Mouse (Mus musculus) heart, embryonic 11.5 days (tissue): ENCODE measurements at regions not wholly inside any gene's neighbourhood (a gene's known extent, or its start where the extent isn't known, plus 50 kb on each side); places are given as distances from the start of the nearest gene placed in this dataset.

Experiments
- ATAC-seq: fragments of 200-750 bp; cut with Nextera tagmentation; replicated peaks from 2 replicates; pipeline ENCODE4 v1.8.0; 2017; ENCODE audit warnings: moderate library complexity; ENCODE audit not compliant: insufficient number of reproducible peaks, low FRiP score, low TSS enrichment
- H3K27ac ChIP-seq: fragments of 300-500 bp; sonication (generic); 2 replicates; pipeline ENCODE4 v1.5.1; 2014; ENCODE audit warnings: mild to moderate bottlenecking, low read depth, low read length
- H3K27me3 ChIP-seq: fragments of 300-500 bp; sonication (generic); 2 replicates; pipeline ENCODE4 v1.6.1; 2014; ENCODE audit warnings: mild to moderate bottlenecking, low read length, mixed read lengths; ENCODE audit not compliant: control insufficient read depth, insufficient read depth
- H3K36me3 ChIP-seq: fragments of 300-500 bp; sonication (generic); 2 replicates; pipeline ENCODE4 v1.6.1; 2014; ENCODE audit warnings: mild to moderate bottlenecking, low read length, moderate library complexity, mixed read lengths; ENCODE audit not compliant: control insufficient read depth, insufficient read depth
- H3K4me1 ChIP-seq: fragments of 300-500 bp; sonication (generic); 2 replicates; pipeline ENCODE4 v1.6.1; 2014; ENCODE audit warnings: low read length; ENCODE audit not compliant: control insufficient read depth, insufficient read depth
- H3K4me2 ChIP-seq: fragments of 300-500 bp; sonication (generic); 2 replicates; pipeline ENCODE4 v1.6.1; 2014; ENCODE audit warnings: mild to moderate bottlenecking, moderate library complexity
- H3K4me3 ChIP-seq: fragments of 300-500 bp; sonication (generic); 2 replicates; pipeline ENCODE4 v1.5.1; 2014; ENCODE audit warnings: low read depth, low read length
- H3K9ac ChIP-seq: fragments of 300-500 bp; sonication (generic); 2 replicates; pipeline ENCODE4 v1.6.1; 2014; ENCODE audit warnings: mild to moderate bottlenecking, low read depth, low read length, moderate library complexity
- H3K9me3 ChIP-seq: fragments of 300-500 bp; sonication (generic); replicated peaks from 2 replicates; pipeline ENCODE4 v1.6.1; 2016; ENCODE audit warnings: low read length; ENCODE audit not compliant: control insufficient read depth
- WGBS: fragments of 180-500 bp; shearing (Covaris S2); extraction: QIAGEN DNeasy Blood & Tissue Kit; methylation state at CpG from one replicate; pipeline ENCODE4 v1.1.7; 2014; ENCODE audit not compliant: insufficient replicate concordance; 5-methylcytosine and 5-hydroxymethylcytosine counted together

DNA sequence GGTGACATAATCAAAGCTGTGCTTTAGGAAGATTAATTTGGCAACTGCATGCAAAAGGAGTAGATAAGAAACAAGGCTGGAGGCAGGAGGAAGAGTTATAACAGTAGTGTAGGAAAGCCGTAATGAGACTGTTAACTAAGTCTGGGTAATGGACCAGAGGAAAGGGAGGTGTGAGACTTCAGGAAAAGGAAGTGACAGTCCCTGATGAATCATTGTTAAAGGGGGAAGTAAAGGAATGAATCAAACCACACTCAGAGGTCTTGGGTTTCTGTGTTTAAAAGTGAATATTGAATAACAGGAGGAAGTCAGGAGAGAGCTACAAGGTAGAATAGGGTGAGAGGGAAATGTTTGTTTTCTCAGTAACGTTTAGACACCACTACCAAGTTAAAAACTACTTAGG, 1175.9 kb downstream of the Diaph3 start:
- H3K36me3 ChIP-seq = no peaks in the 10 kb centered on the region
- no peaks in the 10 kb centered on the region for H3K27me3 ChIP-seq
- no peaks in the 10 kb centered on the region for H3K9me3 ChIP-seq
- H3K4me3 ChIP-seq = no peak overlapping the region
- no peak for ATAC-seq
- no peak overlapping the region for H3K9ac ChIP-seq
- H3K27ac ChIP-seq = no peak overlapping the region
- no peaks in the 10 kb centered on the region for H3K4me1 ChIP-seq
- WGBS = 38% methylated on average over 2 of the region's 2 CpGs
- H3K4me2 ChIP-seq = no peak overlapping the region

DNA sequence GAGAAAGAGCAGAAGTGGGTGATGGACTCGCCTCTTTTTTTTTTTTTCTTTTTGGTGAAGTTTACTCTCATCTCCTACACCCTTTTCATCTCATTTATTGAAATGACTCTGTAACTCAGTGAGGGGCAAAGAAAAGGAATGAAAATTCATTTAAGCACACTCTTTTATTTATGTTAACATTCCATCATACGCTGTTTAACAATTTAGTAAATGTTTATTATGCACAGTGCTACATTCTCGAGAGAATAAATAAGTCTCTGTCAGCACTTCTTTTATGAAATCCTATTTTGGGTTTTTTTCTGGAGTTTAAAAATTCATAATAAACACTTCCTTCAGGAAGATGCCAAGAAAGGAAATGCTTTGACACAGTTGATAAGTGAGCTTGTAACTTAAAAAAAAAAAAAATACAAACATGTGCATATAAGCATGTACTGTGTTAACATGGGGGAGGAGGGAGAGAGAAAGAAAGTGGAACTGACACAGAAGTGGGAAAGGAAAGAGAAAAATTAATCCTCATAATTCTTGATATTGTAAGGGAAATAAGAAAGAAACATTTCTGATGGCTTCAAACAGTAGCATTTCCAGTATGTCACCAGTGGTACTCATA, 1195.2 kb downstream of the Diaph3 start:
- Histone ChIP-seq H3K27ac (no peak overlapping the region), H3K4me3 (no peak overlapping the region)

DNA sequence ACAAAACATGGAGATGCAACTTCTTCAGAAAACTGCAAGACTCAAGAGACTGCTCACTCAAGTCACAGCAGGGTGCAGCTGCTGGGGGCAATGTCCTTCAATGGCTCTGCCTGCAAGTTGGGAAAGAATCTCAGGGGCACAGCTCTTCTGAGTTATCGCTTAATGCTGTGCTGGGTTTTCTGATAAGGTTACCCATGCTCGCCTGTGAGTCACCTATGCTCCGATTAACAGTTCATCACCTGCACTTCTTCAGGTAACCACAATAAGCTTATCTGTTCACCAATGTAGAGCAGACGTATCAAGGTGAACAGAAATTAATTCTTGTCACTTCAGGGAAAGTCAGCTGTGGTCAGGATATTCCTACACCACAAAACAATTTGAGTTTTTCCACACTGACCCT, 1198.2 kb downstream of the Diaph3 start:
- Histone ChIP-seq H3K9me3 (no peaks in the 10 kb centered on the region), H3K4me1 (no peaks in the 10 kb centered on the region), H3K4me3 (no peak overlapping the region), H3K27ac (no peak overlapping the region), H3K36me3 (no peaks in the 10 kb centered on the region), H3K27me3 (no peaks in the 10 kb centered on the region), H3K9ac (no peak overlapping the region), H3K4me2 (no peak overlapping the region)
- no peak for ATAC-seq
- 37% methylated on average over 4 of the region's 4 CpGs for WGBS

More for the DNA sequence above, 1195.2 kb downstream of the Diaph3 start:
- no peak for ATAC-seq
- Histone ChIP-seq H3K4me2 (no peak overlapping the region), H3K36me3 (no peaks in the 10 kb centered on the region), H3K9me3 (no peaks in the 10 kb centered on the region), H3K4me1 (no peaks in the 10 kb centered on the region), H3K27me3 (no peaks in the 10 kb centered on the region), H3K9ac (no peak overlapping the region)
- 80% methylated on average over 3 of the region's 3 CpGs for WGBS

DNA sequence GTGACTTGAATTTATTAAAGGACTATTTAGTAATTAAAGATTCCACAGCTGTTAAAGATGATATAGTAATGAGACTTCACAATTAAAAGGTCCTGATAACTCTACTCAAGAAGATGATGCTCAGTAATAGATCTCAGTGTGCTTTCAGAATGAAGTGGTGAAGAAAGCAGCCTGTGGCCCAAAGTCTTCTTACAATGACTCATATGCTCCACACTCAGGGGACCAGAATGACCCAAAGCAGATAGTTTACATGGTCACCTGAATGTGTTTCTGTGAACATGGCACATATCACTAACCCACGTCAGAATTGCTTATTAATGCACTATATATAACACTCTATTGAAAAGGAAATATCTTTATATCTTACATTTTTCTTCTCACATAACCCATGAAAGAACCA, 1200.5 kb downstream of the Diaph3 start:
- Histone ChIP-seq H3K4me3 (no peak overlapping the region), H3K27me3 (no peaks in the 10 kb centered on the region), H3K9me3 (no peaks in the 10 kb centered on the region), H3K36me3 (no peaks in the 10 kb centered on the region), H3K27ac (no peak overlapping the region), H3K9ac (no peak overlapping the region), H3K4me1 (no peaks in the 10 kb centered on the region), H3K4me2 (no peak overlapping the region)
- WGBS = 70% methylated on average over 1 of the region's 1 CpGs
- no peak for ATAC-seq

DNA sequence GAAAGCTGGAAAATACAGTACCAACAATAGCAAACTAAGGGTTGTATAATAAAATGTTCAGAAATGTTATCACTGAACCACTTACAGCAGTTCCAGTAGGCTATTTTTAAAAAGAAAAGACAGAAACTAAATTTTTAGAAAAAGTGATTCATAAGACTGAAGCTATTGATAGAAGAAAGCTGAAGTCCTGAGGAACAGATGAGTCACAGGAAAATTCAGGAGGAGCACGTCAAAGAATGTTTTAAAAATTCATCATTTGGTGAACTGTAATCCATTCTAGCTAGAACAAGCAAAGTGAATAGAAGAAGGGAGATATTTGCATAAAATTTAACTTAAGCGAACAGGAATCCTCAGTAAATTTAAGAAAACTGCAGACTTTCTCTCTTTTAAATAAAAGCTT, 1205.9 kb downstream of the Diaph3 start:
- H3K4me1 ChIP-seq = peaks cover 7% of the 10 kb centered on the region
- no peak for ATAC-seq
- H3K9me3 ChIP-seq = no peaks in the 10 kb centered on the region
- no peak overlapping the region for H3K4me3 ChIP-seq
- no peak overlapping the region for H3K9ac ChIP-seq
- no peaks in the 10 kb centered on the region for H3K27me3 ChIP-seq
- H3K4me2 ChIP-seq = no peak overlapping the region
- no peak overlapping the region for H3K27ac ChIP-seq
- 80% methylated on average over 2 of the region's 2 CpGs for WGBS
- no peaks in the 10 kb centered on the region for H3K36me3 ChIP-seq

DNA sequence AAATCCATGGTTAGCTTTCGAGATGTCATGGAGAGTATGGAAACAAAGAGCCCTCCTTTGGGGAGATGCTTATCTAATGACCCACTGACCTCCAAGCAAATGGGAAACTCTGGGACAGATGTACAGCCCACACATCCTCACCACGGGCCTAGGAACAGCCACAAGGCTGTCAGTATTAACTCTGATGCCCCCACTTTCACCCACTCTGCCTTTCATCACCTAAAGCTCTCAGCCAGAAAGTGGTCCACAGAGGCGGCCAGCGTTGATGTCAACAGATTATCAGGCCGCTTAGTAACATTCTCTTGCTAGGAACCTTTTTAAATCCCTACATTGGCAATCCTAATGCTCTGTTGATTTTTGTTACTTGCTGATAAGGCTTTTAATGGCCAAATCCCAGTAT, 1210.6 kb downstream of the Diaph3 start:
- H3K4me3 ChIP-seq = no peak overlapping the region
- peak; percentile 63 for ATAC-seq
- WGBS = 13% methylated on average over 5 of the region's 5 CpGs
- no peak overlapping the region for H3K9ac ChIP-seq
- no peaks in the 10 kb centered on the region for H3K9me3 ChIP-seq
- no peak overlapping the region for H3K4me2 ChIP-seq
- H3K36me3 ChIP-seq = no peaks in the 10 kb centered on the region
- peaks cover 7% of the 10 kb centered on the region for H3K4me1 ChIP-seq
- no peaks in the 10 kb centered on the region for H3K27me3 ChIP-seq
- H3K27ac ChIP-seq = no peak overlapping the region

DNA sequence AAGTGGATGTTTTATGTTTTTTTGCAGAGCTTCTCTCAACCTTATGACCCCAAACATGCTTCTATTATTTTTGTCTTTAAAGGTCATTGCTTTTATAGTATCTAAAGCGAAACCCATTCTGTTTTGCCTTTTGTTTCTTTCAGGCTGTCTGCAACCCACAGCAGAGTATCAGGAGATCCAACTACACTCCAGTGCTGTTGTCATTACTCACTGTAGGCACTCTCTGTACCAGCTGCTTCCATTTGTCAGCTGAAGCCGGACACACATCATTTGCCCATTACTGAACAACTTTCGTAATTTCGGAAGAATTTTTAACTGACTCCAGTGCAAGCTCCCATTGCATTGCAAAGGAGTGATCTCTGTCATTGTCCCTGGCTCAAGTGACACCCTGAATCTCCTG, 1222.1 kb downstream of the Diaph3 start:
- no peak overlapping the region for H3K27ac ChIP-seq
- H3K36me3 ChIP-seq = no peaks in the 10 kb centered on the region
- H3K27me3 ChIP-seq = no peaks in the 10 kb centered on the region
- H3K4me2 ChIP-seq = no peak overlapping the region
- H3K9ac ChIP-seq = no peak overlapping the region
- no peak overlapping the region for H3K4me3 ChIP-seq
- no peaks in the 10 kb centered on the region for H3K4me1 ChIP-seq
- 85% methylated on average over 4 of the region's 4 CpGs for WGBS
- H3K9me3 ChIP-seq = no peaks in the 10 kb centered on the region
- no peak for ATAC-seq

DNA sequence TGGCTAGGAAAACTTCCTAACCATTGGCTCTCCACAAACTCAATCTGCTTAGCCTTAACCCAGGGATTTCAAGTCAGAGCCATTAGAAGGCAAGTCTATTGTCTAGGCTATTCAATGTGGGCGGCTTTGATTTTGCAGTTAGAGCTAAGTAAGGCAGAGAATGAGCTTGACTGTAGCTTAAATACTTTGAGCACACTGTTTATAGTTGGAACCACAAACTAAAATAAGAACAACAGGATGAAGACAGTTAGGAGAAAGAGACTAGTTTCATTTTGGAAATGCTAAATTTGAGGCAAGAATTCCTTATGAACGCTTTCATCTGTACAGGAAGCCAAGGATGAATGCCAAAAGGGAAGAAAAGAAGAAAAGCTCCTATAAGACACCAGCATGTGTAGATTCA, 1225.3 kb downstream of the Diaph3 start:
- H3K4me1 ChIP-seq = no peaks in the 10 kb centered on the region
- no peaks in the 10 kb centered on the region for H3K9me3 ChIP-seq
- H3K9ac ChIP-seq = no peak overlapping the region
- H3K27me3 ChIP-seq = no peaks in the 10 kb centered on the region
- 86% methylated on average over 2 of the region's 2 CpGs for WGBS
- no peaks in the 10 kb centered on the region for H3K36me3 ChIP-seq
- H3K4me3 ChIP-seq = no peak overlapping the region
- no peak overlapping the region for H3K4me2 ChIP-seq
- no peak for ATAC-seq
- no peak overlapping the region for H3K27ac ChIP-seq

DNA sequence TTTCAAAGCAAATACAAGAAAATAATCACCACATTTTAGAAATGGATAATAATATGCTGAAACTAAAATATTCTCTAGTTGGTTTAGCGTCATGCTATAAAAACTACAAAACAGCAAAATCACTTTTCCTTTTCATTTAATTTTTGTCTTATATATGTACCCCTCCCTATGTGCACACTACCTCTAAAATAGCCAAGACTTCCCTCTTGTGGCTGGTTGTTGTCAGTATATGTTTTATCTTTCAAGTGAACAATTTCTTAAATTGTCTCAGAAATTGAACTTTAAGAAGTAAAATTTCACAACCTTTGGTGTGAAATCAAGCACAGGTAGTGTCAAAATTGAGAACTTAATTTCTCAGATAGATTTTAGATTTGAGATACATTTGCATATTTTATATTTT, 1243.1 kb downstream of the Diaph3 start:
- H3K4me3 ChIP-seq = no peak overlapping the region
- no peak overlapping the region for H3K9ac ChIP-seq
- no peaks in the 10 kb centered on the region for H3K27me3 ChIP-seq
- no peaks in the 10 kb centered on the region for H3K36me3 ChIP-seq
- H3K9me3 ChIP-seq = no peaks in the 10 kb centered on the region
- no peak overlapping the region for H3K4me2 ChIP-seq
- WGBS = 83% methylated on average over 1 of the region's 1 CpGs
- no peak overlapping the region for H3K27ac ChIP-seq
- ATAC-seq = no peak
- no peaks in the 10 kb centered on the region for H3K4me1 ChIP-seq
